Mouse (Mus musculus): ENCODE results near the gene Wdr54. TPM values are rescaled to one million over a fixed set of nuclear protein-coding genes. Genes with fewer than 3 reads are reported as not detected.

The Wdr54 gene
- total RNA-seq, 2 experiments from 2014 or later: 25.0 to 32.0 TPM

DNA sequence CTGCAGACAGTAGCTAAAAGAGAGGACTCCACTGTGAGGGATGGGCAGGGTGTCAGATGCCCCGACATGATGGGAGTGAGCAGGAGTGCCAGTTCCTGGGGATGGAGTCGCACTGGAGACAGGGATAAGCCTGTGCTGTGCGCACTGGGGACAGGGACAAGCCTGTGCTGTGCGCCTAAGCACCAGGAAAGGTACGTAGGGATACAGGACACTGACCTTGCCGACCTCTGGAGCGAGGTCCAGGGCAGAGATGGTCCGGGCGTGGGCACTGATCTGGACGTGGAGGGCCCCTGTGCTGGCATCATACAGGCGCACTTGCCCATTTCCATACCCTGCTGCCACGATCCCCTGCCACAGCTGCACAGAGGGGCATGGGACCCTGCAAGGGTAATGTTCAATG is 3.2 kb downstream of the Wdr54 start:
- DNase-seq (ENCODE audit: low spot score in 2 of 2): no peak
- TF ChIP-seq CTCF (conservative IDR thresholded peaks at IDR 0.05): no peak
- H3K27ac ChIP-seq: no peak overlapping the region
- H3K4me3 ChIP-seq: no peak overlapping the region

DNA sequence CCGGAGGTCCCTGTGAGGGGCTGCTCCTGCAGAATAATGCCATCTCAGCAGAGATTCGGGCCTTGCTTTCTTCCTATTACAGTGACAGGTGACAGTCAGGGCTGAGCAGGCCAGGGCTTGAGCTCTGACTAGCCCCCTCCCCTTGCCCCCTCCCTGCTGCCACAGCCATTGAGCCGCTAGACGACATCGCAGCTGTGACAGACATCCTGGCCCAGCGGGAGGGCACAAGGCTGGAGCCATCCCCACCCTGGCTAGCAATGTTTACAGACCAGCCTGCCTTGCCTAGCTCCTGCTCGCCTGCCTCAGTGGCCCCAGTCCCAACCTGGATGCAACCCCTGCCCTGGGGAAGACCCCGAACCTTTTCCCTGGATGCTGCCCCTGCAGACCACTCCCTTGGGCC is 4.5 kb downstream of the Wdr54 start:
- no peak for TF ChIP-seq CTCF (conservative IDR thresholded peaks at IDR 0.05)
- no peak overlapping the region for H3K27ac ChIP-seq
- DNase-seq (ENCODE audit: low spot score in 2 of 2): no peak
- H3K4me3 ChIP-seq: no peak overlapping the region

DNA sequence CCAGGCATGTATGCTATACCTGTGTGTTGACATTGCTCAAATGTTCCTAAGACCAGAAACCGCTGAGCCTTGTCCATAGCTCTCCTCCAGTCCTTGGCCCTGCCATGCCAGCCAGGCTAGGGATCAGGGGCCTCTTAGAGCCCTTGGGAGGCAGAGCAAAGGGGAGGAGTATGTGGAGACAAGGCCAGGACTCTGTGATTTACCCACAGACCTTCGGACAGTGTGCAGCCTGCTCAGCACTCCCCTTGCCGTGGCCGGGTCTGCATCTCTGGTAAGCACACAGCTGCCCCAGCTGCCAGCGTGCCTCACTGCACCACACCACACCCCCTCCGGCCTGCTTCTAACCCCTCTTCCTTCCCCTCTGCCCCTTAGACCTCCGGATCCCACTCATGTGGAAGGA is 8.9 kb downstream of the Wdr54 start:
- TF ChIP-seq CTCF (conservative IDR thresholded peaks at IDR 0.05): no peak
- H3K4me3 ChIP-seq: no peak overlapping the region
- no peak for DNase-seq (ENCODE audit: low spot score in 2 of 2)
- 0 out of 2 replicates have a peak overlapping the region, but pooled peaks have one; percentile 58 for H3K27ac ChIP-seq

DNA sequence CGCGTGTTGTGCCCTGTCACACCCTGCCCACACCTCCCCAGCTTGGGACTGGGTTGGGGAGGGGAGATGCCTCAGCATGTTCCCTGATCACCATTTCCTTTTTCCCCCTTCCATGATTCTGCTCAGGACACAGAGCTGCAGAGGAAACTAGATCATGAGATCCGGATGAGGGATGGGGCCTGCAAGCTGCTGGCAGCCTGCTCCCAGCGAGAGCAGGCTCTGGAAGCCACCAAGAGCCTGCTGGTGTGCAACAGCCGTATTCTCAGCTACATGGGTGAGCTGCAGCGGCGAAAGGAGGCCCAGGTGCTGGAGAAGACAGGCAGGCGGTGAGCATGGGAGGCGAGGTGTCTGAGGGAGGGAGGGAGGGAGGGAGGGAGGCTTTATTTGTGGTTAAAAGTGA is 10.4 kb downstream of the Wdr54 start:
- Histone ChIP-seq H3K4me3 (no peak overlapping the region), H3K27ac (peak overlapping the region; percentile 58; the same call in 1 of the 2 replicates)
- no peak for TF ChIP-seq CTCF (conservative IDR thresholded peaks at IDR 0.05)
- no peak for DNase-seq (ENCODE audit: low spot score in 2 of 2)

DNA sequence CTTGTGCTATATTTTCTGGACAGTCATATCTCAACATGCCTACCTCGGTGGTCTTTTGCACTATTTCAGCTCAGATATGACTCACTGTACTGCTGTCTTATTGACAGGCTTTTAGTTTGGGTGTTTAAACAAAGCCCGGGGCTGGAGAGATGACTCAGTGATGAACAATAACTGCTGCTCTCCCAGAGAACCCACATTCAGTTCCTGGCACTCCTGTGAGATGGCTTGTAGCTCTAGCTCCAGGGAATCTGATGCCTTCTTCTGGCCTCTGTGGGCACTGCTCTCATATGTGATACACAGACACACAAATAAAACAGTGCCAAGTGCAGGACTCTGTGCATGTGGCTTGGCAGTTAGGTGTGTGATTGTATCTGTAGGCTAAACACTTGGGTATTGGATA is 11.0 kb downstream of the Wdr54 start:
- peak; percentile 42 for TF ChIP-seq CTCF (conservative IDR thresholded peaks at IDR 0.05)
- Histone ChIP-seq H3K4me3 (no peak overlapping the region), H3K27ac (peak overlapping the region; percentile 58)
- DNase-seq (ENCODE audit: low spot score in 2 of 2): no peak

DNA sequence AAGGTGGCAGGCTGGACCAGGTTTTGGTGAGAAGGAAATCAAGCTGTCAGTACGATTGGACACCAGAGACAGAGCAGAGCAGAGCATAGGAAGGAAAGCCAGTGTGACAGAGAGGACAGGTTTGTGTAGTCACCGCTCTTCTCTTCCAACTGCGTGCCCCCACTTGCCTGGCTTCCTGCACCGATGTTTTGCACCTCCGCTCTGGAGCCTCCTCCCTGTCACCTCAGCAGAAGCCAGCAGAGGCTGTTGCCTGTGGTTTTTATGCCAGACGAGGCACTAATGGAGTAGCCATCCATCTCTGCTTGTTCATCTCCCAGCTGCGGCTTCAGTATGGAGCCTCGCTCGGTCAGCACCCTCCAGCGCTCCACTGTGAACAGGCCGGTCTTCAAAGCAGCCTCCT is 13.3 kb downstream of the Wdr54 start:
- DNase-seq (ENCODE audit: low spot score in 2 of 2): no peak
- no peak for TF ChIP-seq CTCF (conservative IDR thresholded peaks at IDR 0.05)
- Histone ChIP-seq H3K4me3 (peak overlapping the region; percentile 63), H3K27ac (peak overlapping the region; percentile 96)

DNA sequence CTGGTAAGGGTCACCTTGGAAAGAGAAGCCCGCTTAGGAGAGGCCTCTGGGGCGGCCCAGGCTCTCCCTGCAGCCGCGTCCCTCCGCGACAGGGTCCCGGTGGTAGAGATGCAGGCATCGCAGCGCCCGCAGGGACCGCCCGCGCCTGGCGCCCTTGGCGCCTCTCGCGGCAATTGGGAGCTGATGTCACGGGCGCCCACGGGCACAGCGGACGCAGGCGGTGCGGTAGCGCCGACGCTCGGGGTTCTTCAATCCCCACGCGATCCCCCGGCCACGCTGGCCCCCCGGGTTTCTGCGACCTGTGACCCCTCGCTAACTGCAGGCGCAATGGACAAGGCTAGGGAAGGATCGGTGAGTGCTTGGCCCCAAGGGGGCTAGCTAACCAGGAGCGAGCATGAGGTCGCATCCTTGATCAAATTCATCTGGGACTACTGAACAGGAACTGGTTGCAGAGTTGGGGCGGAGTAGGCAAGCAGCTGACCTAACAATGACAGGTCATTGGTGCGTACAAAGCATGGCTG is 13.9 kb downstream of the Wdr54 start:
- peak; percentile 37; the same call in 1 of the 2 replicates for TF ChIP-seq CTCF (conservative IDR thresholded peaks at IDR 0.05)
- Histone ChIP-seq H3K27ac (peak overlapping the region; percentile 96), H3K4me3 (peak overlapping the region; percentile 63)
- peak in 1 of 2 experiments; percentile 76 for DNase-seq (ENCODE audit: low spot score in 2 of 2)

DNA sequence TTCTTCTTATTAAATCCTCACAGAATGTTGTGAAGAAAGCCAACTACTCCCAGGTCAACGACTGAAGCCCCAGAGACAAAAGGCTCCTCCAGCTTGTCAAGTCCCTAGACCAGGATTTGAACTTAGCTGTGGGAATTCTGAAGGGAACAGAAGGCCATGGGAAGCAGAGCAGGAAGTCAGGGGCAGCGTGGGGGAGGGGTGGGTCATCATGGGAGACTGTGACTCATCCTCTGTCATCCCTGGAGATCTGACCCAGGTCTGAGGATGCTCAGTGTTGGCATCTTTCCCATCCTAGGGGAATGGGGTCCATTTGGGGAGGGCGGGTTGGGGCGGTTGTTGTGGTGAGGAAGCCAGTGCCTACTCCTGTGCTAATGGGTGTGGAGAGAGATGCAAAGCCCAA is 14.6 kb downstream of the Wdr54 start:
- Histone ChIP-seq H3K27ac (peak overlapping the region; percentile 96), H3K4me3 (peak overlapping the region; percentile 63)
- no peak for TF ChIP-seq CTCF (conservative IDR thresholded peaks at IDR 0.05)
- no peak for DNase-seq (ENCODE audit: low spot score in 2 of 2)

DNA sequence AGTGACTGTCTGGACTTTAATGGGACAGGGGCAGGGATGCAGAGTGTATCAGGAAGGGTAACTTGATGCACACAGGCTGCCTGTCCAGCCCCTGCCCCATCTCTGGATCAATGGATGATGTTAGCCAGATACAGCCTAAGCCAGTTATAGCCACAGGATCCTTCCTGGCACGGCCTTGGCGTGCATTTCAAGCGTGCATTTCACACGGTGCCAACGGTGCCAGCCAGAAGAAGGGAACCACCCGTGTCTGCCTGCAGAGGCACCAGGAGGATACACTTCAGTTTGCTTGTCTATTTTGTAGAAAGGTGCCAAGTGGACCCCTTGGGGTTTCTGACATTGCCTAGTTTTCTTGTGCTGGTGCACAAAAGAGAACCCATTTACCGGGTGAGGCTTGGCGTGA is 16.2 kb downstream of the Wdr54 start:
- H3K4me3 ChIP-seq: no peak overlapping the region
- H3K27ac ChIP-seq: no peak overlapping the region; the same call in 1 of the 2 replicates
- DNase-seq (ENCODE audit: low spot score in 2 of 2): no peak
- TF ChIP-seq CTCF (conservative IDR thresholded peaks at IDR 0.05): no peak

DNA sequence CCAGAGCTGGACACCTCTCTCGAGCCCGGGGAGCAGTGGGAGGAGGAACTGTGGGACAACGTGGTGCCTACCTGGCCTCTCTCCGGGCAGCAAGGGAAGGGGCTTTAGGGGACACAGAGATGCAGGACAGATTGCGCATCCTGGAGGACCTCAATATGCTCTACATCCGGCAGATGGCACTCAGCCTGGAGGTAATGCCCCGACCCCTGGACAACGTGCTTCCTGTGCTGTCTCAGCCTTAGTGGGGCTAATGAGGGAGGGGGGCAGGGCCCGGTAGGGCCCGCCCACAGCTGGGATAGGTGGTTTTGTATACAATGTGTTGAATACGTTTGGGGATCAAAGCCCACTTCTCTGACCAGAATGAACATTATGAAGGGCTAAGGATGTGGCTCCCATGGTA is 18.1 kb downstream of the Wdr54 start:
- peak overlapping the region; percentile 93 for H3K27ac ChIP-seq
- no peak for DNase-seq (ENCODE audit: low spot score in 2 of 2)
- peak overlapping the region; percentile 52 for H3K4me3 ChIP-seq
- TF ChIP-seq CTCF (conservative IDR thresholded peaks at IDR 0.05): no peak

DNA sequence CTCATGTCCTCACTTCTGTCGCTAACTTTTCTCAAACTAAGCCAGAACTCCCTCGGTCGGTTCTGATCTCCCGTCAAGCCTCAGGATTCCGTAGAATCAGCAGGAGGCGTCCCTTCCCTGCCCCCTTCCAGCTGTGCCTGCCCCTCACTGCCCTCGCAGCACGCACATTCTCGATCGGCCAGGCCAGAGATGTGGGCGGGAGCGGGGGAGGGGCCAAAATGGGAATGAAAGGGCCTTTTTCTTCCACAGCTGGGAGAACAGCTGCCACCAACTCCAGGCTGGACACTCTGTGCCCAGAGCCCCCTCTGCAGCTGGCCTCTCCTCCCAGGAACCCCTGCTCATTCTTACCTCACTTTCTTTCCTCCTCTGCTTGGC is 18.6 kb downstream of the Wdr54 start:
- DNase-seq (ENCODE audit: low spot score in 2 of 2): peak; percentile 66 to 73
- no peak for TF ChIP-seq CTCF (conservative IDR thresholded peaks at IDR 0.05)
- H3K4me3 ChIP-seq: peak overlapping the region; percentile 52
- H3K27ac ChIP-seq: peak overlapping the region; percentile 93

DNA sequence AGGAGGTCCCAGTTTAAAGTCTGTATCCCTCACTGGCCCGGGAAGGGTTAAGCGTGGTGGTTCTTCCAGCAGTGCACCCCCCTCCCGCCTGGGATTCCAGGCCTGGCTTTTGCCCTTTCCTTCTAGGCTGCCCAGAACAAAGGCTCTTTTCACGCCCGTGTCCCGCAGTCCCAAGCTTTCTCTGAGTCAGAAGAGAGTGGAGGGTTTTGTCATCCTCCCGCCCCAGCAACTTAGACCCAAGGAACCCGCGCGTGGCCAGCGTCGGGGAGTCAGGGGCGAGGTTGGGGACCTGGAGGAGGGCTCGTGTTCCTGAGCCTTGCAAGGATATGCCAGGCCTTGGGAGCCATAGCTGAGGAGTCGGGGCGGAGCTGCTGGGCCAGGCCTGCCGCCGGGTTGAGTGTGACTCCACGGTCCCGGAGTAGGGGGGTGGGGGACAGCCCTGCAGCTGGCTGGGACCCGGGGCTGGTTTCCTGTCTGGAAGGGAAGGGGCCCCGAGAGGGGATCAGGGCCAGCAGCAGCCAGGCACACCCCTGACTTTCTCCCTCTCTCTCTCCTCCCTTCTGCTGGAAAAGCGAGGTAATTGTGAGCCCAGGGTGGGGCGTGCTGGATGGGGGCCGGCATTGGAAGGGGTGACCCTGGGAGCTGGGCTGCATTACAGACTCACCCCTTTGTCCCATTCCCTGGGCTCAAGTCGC is 19.2 kb downstream of the Wdr54 start:
- no peak for TF ChIP-seq CTCF (conservative IDR thresholded peaks at IDR 0.05)
- peak overlapping the region; percentile 52 for H3K4me3 ChIP-seq
- no peak for DNase-seq (ENCODE audit: low spot score in 2 of 2)
- H3K27ac ChIP-seq: peak overlapping the region; percentile 93

DNA sequence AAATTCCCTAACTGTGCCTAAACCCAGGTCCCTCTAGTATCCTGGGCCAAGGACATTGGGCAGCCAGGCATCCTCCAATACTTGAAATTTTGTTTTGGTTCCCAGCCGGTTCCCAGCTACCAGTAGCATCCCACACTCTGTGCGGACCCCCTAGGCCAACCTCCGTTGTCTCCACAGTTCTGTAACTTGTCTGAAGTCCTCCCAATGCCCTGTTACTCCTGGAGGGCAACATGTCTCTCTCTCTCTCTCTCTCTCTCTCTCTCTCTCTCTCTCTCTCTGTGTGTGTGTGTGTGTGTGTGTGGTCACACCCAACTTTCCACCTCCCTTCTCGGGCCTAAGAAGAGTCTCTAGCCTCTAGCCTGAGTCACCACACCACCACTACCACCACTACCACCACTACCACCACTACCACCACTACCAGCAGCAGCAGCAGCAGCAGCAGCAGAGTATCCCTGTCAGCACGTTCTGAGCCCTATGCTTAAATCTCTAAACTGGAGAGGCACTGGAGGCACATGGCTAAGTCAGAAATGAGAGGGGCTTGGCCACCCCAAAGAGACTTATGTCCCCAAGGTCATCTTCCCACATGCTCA is 19.8 kb downstream of the Wdr54 start:
- no peak for DNase-seq (ENCODE audit: low spot score in 2 of 2)
- Histone ChIP-seq H3K4me3 (peak overlapping the region; percentile 52), H3K27ac (peak overlapping the region; percentile 93)
- TF ChIP-seq CTCF (conservative IDR thresholded peaks at IDR 0.05): no peak
